13 mouse cellular contexts compared by ENCODE assay signal in genomic region chr4:119871441-119871840, GRCm38 (mm10).
"Had no signal": no experiment of that assay in that cellular context is flagged by ENCODE, and none has a peak within 500 bp of the region (broad histone marks: within the 10 kb centered on the region; RNA-seq: fewer than 3 reads in every experiment).

No protein-coding gene starts in this region.

- H3K4me2 ChIP-seq: liver, embryonic 12.5 days; lung, embryonic 14.5 days; midbrain, embryonic 13.5 days; neural tube, embryonic 12.5 days; stomach, embryonic 15.5 days had no signal

- ATAC-seq: liver, embryonic 12.5 days; midbrain, embryonic 13.5 days had no signal

- H3K27me3 ChIP-seq: liver, embryonic 12.5 days; midbrain, embryonic 13.5 days; neural tube, embryonic 12.5 days; stomach, embryonic 15.5 days had no signal

- H3K9ac ChIP-seq: liver, embryonic 12.5 days; lung, embryonic 14.5 days; midbrain, embryonic 13.5 days; neural tube, embryonic 12.5 days; stomach, embryonic 15.5 days had no signal

- H3K9me3 ChIP-seq: limb, embryonic 10.5 days; liver, embryonic 12.5 days; midbrain, embryonic 13.5 days; neural tube, embryonic 12.5 days; stomach, embryonic 15.5 days had no signal

- H3K36me3 ChIP-seq: limb, embryonic 10.5 days; liver, embryonic 12.5 days; midbrain, embryonic 13.5 days; neural tube, embryonic 12.5 days; stomach, embryonic 15.5 days had no signal

- H3K27ac ChIP-seq: layer of hippocampus, adult 2 months; limb, embryonic 10.5 days; liver, embryonic 12.5 days; macrophage; midbrain, embryonic 13.5 days; neural tube, embryonic 12.5 days; stomach, embryonic 15.5 days had no signal

- DNase-seq: kidney, postnatal 10 days; kidney, postnatal 4 days; lung, embryonic 14.5 days; lung, postnatal 14 days; thymus, adult 2 months; thymus, postnatal 25 days had no signal

- H3K4me1 ChIP-seq: limb, embryonic 10.5 days; liver, embryonic 12.5 days; midbrain, embryonic 13.5 days; neural tube, embryonic 12.5 days; stomach, embryonic 15.5 days had no signal

- H3K4me3 ChIP-seq: layer of hippocampus, adult 2 months; limb, embryonic 10.5 days; liver, embryonic 12.5 days; midbrain, embryonic 13.5 days; neural tube, embryonic 12.5 days; stomach, embryonic 15.5 days had no signal
